Mouse (Mus musculus) midbrain, embryonic 10.5 days (tissue): ENCODE measurements around the gene Abhd16b. TPM values are rescaled to one million over a fixed set of nuclear protein-coding genes. Genes with fewer than 3 reads are reported as not detected.

Experiments
- DNase-seq: peaks from one replicate; pipeline ENCODE4 v3.0.0-alpha.2; 2017; ENCODE audit warnings: low spot score
- H3K27ac ChIP-seq: fragments of 300-500 bp; sonication (generic); replicated peaks from 2 replicates; pipeline ENCODE4 v1.5.1; 2016; ENCODE audit warnings: mild to moderate bottlenecking
- H3K27me3 ChIP-seq: fragments of 300-500 bp; sonication (generic); 2 replicates; pipeline ENCODE4 v1.6.1; 2016; ENCODE audit warnings: low read depth, mild to moderate bottlenecking; ENCODE audit not compliant: poor library complexity, severe bottlenecking
- H3K36me3 ChIP-seq: fragments of 300-500 bp; sonication (generic); 2 replicates; pipeline ENCODE4 v1.6.1; 2016; ENCODE audit warnings: mild to moderate bottlenecking, moderate library complexity
- H3K4me1 ChIP-seq: fragments of 300-500 bp; sonication (generic); 2 replicates; pipeline ENCODE4 v1.6.1; 2016
- H3K4me3 ChIP-seq: fragments of 300-500 bp; sonication (generic); 2 replicates; pipeline ENCODE4 v1.5.1; 2016; ENCODE audit warnings: mild to moderate bottlenecking, moderate library complexity
- H3K9me3 ChIP-seq: fragments of 300-500 bp; sonication (generic); replicated peaks from 2 replicates; pipeline ENCODE4 v1.6.1; 2016; ENCODE audit warnings: mild to moderate bottlenecking
- WGBS: fragments of 180-500 bp; shearing (Covaris S2); methylation state at CpG from one replicate; pipeline ENCODE4 v1.1.7; 2016; 5-methylcytosine and 5-hydroxymethylcytosine counted together
- polyA plus RNA-seq: library from polyadenylated mRNA; unstranded; fragments of >200 nt; fragmentation: Nextera tagmentation; extraction: Ambion mirVana; gene quantifications from 2 replicates; pipeline ENCODE4 v1.2.1, GENCODE M21; 2016

Abhd16b gene
- polyA plus RNA-seq, result 0.07 TPM in 1 of 2 replicates, not detected in the other

GRCm38 (mm10) chr2:181493156-181493927, at the start of gene Abhd16b:
Abhd16b (plus strand) TSS chr2:181493206.
- no peak for DNase-seq
- Histone ChIP-seq H3K27ac (no peak within 1 kb of the TSS), H3K27me3 (no peaks in the 10 kb centered on the region), H3K4me1 (peaks cover 22% of the 10 kb centered on the region), H3K36me3 (no peaks in the 10 kb centered on the region), H3K9me3 (no peaks in the 10 kb centered on the region), H3K4me3 (no peak within 1 kb of the TSS)
- WGBS, result 87% methylated on average over 31 of the region's 31 CpGs

GRCm38 (mm10) chr2:181452181-181452580, 40.8 kb upstream of the Abhd16b start:
- WGBS, result 82% methylated on average over 4 of the region's 4 CpGs
- no peak overlapping the region for H3K27ac ChIP-seq
- no peaks in the 10 kb centered on the region for H3K9me3 ChIP-seq
- peaks cover 7% of the 10 kb centered on the region for H3K27me3 ChIP-seq
- no peaks in the 10 kb centered on the region for H3K36me3 ChIP-seq
- DNase-seq, result no peak
- no peak overlapping the region for H3K4me3 ChIP-seq
- peaks cover 2% of the 10 kb centered on the region; the same call in 1 of the 2 replicates for H3K4me1 ChIP-seq

GRCm38 (mm10) chr2:181453274-181453673, 39.7 kb upstream of the Abhd16b start:
- DNase-seq, result no peak
- Histone ChIP-seq H3K27ac (no peak overlapping the region), H3K4me1 (peaks cover 11% of the 10 kb centered on the region), H3K27me3 (peaks cover 18% of the 10 kb centered on the region), H3K9me3 (no peaks in the 10 kb centered on the region), H3K36me3 (no peaks in the 10 kb centered on the region), H3K4me3 (no peak overlapping the region)
- WGBS, result 47% methylated on average over 1 of the region's 1 CpGs

- H3K4me3 ChIP-seq, result no peak overlapping the region
- no peaks in the 10 kb centered on the region for H3K36me3 ChIP-seq
- H3K4me1 ChIP-seq, result peaks cover 28% of the 10 kb centered on the region
- no peaks in the 10 kb centered on the region for H3K9me3 ChIP-seq
- peaks cover 22% of the 10 kb centered on the region for H3K27me3 ChIP-seq
- 80% methylated on average over 2 of the region's 2 CpGs for WGBS
- DNase-seq, result no peak
- H3K27ac ChIP-seq, result no peak overlapping the region
Observed at GRCm38 (mm10) chr2:181455899-181456298, 37.1 kb upstream of the Abhd16b start.

- Histone ChIP-seq H3K36me3 (no peaks in the 10 kb centered on the region), H3K4me1 (peaks cover 37% of the 10 kb centered on the region), H3K27me3 (peaks cover 36% of the 10 kb centered on the region), H3K27ac (no peak overlapping the region), H3K9me3 (no peaks in the 10 kb centered on the region), H3K4me3 (peak overlapping the region; percentile 94)
- DNase-seq, result peak; percentile 22
- WGBS, result 6% methylated on average over 15 of the region's 15 CpGs
Observed at GRCm38 (mm10) chr2:181457831-181458230, 35.2 kb upstream of the Abhd16b start.

- H3K36me3 ChIP-seq, result no peaks in the 10 kb centered on the region
- H3K27ac ChIP-seq, result peak overlapping the region; percentile 91
- peaks cover 45% of the 10 kb centered on the region for H3K4me1 ChIP-seq
- H3K9me3 ChIP-seq, result no peaks in the 10 kb centered on the region
- peak overlapping the region; percentile 94 for H3K4me3 ChIP-seq
- H3K27me3 ChIP-seq, result peaks cover 36% of the 10 kb centered on the region
- WGBS, result under 1% methylated on average over 70 of the region's 72 CpGs
- peak; percentile 62 for DNase-seq
Observed at GRCm38 (mm10) chr2:181458411-181459152, 34.4 kb upstream of the Abhd16b start.

- H3K4me1 ChIP-seq, result peaks cover 46% of the 10 kb centered on the region
- peak within 1 kb of the TSS; percentile 94 for H3K4me3 ChIP-seq
- H3K9me3 ChIP-seq, result no peaks in the 10 kb centered on the region
- H3K27me3 ChIP-seq, result peaks cover 40% of the 10 kb centered on the region
- 2% methylated on average over 73 of the region's 83 CpGs for WGBS
- no peaks in the 10 kb centered on the region for H3K36me3 ChIP-seq
- peak within 1 kb of the TSS; percentile 91 for H3K27ac ChIP-seq
- DNase-seq, result peak; percentile 88
Observed at GRCm38 (mm10) chr2:181459153-181459672, 33.8 kb upstream of the Abhd16b start, which contains the start of gene Zbtb46. Zbtb46 (minus strand) TSS chr2:181459426.

GRCm38 (mm10) chr2:181459673-181460621, 33.1 kb upstream of the Abhd16b start:
- under 1% methylated on average over 71 of the region's 71 CpGs for WGBS
- Histone ChIP-seq H3K36me3 (no peaks in the 10 kb centered on the region), H3K27me3 (peaks cover 43% of the 10 kb centered on the region), H3K9me3 (no peaks in the 10 kb centered on the region), H3K4me1 (peaks cover 46% of the 10 kb centered on the region), H3K27ac (peak overlapping the region; percentile 91), H3K4me3 (peak overlapping the region; percentile 94)
- peak; percentile 74 for DNase-seq

- WGBS, result 89% methylated on average over 1 of the region's 1 CpGs
- Histone ChIP-seq H3K4me3 (no peak overlapping the region), H3K36me3 (no peaks in the 10 kb centered on the region), H3K4me1 (peaks cover 46% of the 10 kb centered on the region), H3K27ac (no peak overlapping the region), H3K9me3 (no peaks in the 10 kb centered on the region), H3K27me3 (peaks cover 41% of the 10 kb centered on the region)
- DNase-seq, result no peak
Observed at GRCm38 (mm10) chr2:181461536-181462100, 31.4 kb upstream of the Abhd16b start.

- Histone ChIP-seq H3K36me3 (no peaks in the 10 kb centered on the region), H3K4me3 (0 out of 2 replicates have a peak overlapping the region, but pooled peaks have one; percentile 24), H3K27me3 (peaks cover 31% of the 10 kb centered on the region), H3K4me1 (peaks cover 41% of the 10 kb centered on the region), H3K9me3 (no peaks in the 10 kb centered on the region), H3K27ac (peak overlapping the region; percentile 39)
- no peak for DNase-seq
- WGBS, result 91% methylated on average over 1 of the region's 1 CpGs
Observed at GRCm38 (mm10) chr2:181462604-181463003, 30.4 kb upstream of the Abhd16b start.

- no peaks in the 10 kb centered on the region for H3K36me3 ChIP-seq
- H3K27me3 ChIP-seq, result peaks cover 25% of the 10 kb centered on the region; the same call in 1 of the 2 replicates
- WGBS, result 46% methylated on average over 7 of the region's 7 CpGs
- H3K4me1 ChIP-seq, result peaks cover 35% of the 10 kb centered on the region
- peak overlapping the region; percentile 39 for H3K27ac ChIP-seq
- no peaks in the 10 kb centered on the region for H3K9me3 ChIP-seq
- peak; percentile 56 for DNase-seq
- peak overlapping the region; percentile 24; the same call in 1 of the 2 replicates for H3K4me3 ChIP-seq
Observed at GRCm38 (mm10) chr2:181463008-181463738, 29.8 kb upstream of the Abhd16b start.
